In the genomic region with DNA sequence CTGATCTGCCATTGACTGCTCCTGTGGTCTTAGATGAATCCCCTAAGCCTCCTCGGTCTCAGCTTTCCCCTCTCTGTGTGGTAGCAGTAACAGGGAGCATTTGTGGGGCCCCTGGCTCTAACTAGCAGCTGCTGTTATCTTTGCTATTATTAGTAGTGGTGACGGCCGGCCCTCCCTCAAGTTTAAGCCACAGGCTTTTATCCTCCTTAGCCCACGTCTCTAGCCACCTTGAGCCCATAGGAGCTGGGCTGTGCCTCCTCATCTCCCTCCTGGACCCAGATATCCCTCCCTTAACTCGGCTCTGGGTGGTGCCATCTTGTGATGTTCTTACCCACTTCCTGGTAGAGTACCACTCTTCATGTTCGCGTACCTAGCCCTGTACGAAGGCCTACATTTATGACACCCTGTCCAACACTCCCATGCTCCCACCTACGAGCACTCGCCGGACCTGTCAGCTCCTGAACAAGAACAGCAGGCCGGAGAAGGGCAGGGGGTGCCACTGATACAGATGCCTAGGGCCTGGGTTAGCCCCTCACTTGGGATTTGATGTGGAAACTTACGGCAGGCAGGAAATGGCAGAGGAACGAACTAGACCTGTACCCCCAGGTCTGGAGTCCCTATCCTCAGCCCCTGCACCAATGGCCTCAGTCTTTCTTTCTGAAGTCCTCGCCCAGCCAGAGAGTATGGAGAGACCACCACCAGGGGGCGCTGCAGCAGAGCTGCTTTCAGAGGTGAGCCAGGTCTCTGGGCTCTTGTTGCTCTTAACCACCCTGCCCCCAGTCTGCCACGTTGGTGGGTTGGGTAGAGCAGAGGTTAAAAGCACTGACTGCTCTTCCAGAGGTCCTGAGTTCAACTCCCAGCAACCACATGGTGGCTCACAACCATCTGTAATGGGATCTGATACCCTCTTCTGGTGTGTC, we compare ENCODE assay signal across 10 mouse cellular contexts. TPM values are rescaled to one million over a fixed set of nuclear protein-coding genes. Genes with fewer than 3 reads are reported as not detected.
DNase-seq lines count a peak whose midpoint lies in the region; ATAC-seq lines count a peak whose summit lies in the region.
"Had no signal": no experiment of that assay in that cellular context is flagged by ENCODE, and none has a peak within 500 bp of the region (broad histone marks: within the 10 kb centered on the region; RNA-seq: fewer than 3 reads in every experiment).

No protein-coding gene starts in this region.

- no peak overlapping the region for H3K4me3 ChIP-seq in heart, embryonic 11.5 days (ENCODE audit: low read depth, low read length)

- no peaks in the 10 kb centered on the region for H3K27me3 ChIP-seq in heart, embryonic 11.5 days (ENCODE audit: control insufficient read depth, insufficient read depth, low read length)

- ATAC-seq in heart, embryonic 11.5 days (replicated peaks; ENCODE audit: insufficient number of reproducible peaks, low FRiP score, low TSS enrichment), result no peak
- 0 out of 2 replicates have a peak, but pooled peaks have one; percentile 22 for ATAC-seq in erythroid progenitor cell, adult 5-6 weeks (replicated peaks; ENCODE audit: low FRiP score, poor library complexity, severe bottlenecking)

- peak overlapping the region; percentile 59 for H3K27ac ChIP-seq in heart, embryonic 11.5 days (ENCODE audit: low read depth, low read length)

- no peaks in the 10 kb centered on the region for H3K9me3 ChIP-seq in heart, embryonic 11.5 days (replicated peaks; ENCODE audit: control insufficient read depth, low read length)

- H3K9ac ChIP-seq in heart, embryonic 11.5 days (ENCODE audit: low read depth, low read length), result no peak overlapping the region; the same call in 1 of the 2 replicates

- H3K36me3 ChIP-seq in heart, embryonic 11.5 days (ENCODE audit: control insufficient read depth, insufficient read depth, low read length), result no peaks in the 10 kb centered on the region

- peak overlapping the region; percentile 90 for H3K4me2 ChIP-seq in heart, embryonic 11.5 days

- WGBS in heart, embryonic 11.5 days (ENCODE audit: insufficient replicate concordance), result 52% methylated on average over 17 of the region's 17 CpGs

- H3K4me1 ChIP-seq in heart, embryonic 11.5 days (ENCODE audit: control insufficient read depth, insufficient read depth, low read length), result peaks cover 59% of the 10 kb centered on the region

- DNase-seq in heart, adult 9 months (ENCODE audit: low spot score in 2 of 2), result no peak
- peak; percentile 83 for DNase-seq in A20 (ENCODE audit: low read depth, low spot score)
- peak; percentile 59 for DNase-seq in NIH3T3 (ENCODE audit: low read depth)
- DNase-seq in lung, postnatal 4 days, result peak; percentile 59 to 70
- peak; percentile 68 for DNase-seq in thymus, postnatal 0 days (ENCODE audit: low spot score)
- DNase-seq in left cerebral cortex, adult 11 months (ENCODE audit: low spot score), result no peak

RNA-seq across cellular contexts. Expression of gene Rhbdf2, which starts 1.5 kb away (rescaled TPM):
- polyA plus RNA-seq in heart, embryonic 11.5 days (2014; fragmentation: Nextera tagmentation; extraction: Ambion mirVana), result 5.0 and 6.0 TPM in 2 replicates
- 6.3 and 12.6 TPM in 2 replicates for total RNA-seq in erythroid progenitor cell, adult 5-6 weeks (2015; ENCODE audit: low replicate concordance)
- total RNA-seq in erythroid progenitor cell, adult 5-6 weeks (2017; ENCODE audit: low replicate concordance), result 5.9 and 11.5 TPM in 2 replicates
- 8.8 and 11.2 TPM in 2 replicates for polyA plus RNA-seq in thymus, postnatal 0 days (2015; fragmentation: Nextera tagmentation; extraction: Ambion mirVana)

RNA-seq across cellular contexts. Expression of gene Prcd, which starts 28.0 kb away (rescaled TPM):
- 0.35 and 0.92 TPM in 2 replicates for polyA plus RNA-seq in heart, embryonic 11.5 days (2014; fragmentation: Nextera tagmentation; extraction: Ambion mirVana)
- not detected in 2 replicates for total RNA-seq in erythroid progenitor cell, adult 5-6 weeks (2015; ENCODE audit: low replicate concordance)
- not detected in 2 replicates for total RNA-seq in erythroid progenitor cell, adult 5-6 weeks (2017; ENCODE audit: low replicate concordance)
- 0.27 and 0.57 TPM in 2 replicates for polyA plus RNA-seq in thymus, postnatal 0 days (2015; fragmentation: Nextera tagmentation; extraction: Ambion mirVana)

RNA-seq across cellular contexts. Expression of gene Cygb, which starts 28.8 kb away (rescaled TPM):
- 1.1 and 1.2 TPM in 2 replicates for polyA plus RNA-seq in heart, embryonic 11.5 days (2014; fragmentation: Nextera tagmentation; extraction: Ambion mirVana)
- total RNA-seq in erythroid progenitor cell, adult 5-6 weeks (2015; ENCODE audit: low replicate concordance), result not detected in 2 replicates
- not detected in 2 replicates for total RNA-seq in erythroid progenitor cell, adult 5-6 weeks (2017; ENCODE audit: low replicate concordance)
- polyA plus RNA-seq in thymus, postnatal 0 days (2015; fragmentation: Nextera tagmentation; extraction: Ambion mirVana), result 7.9 and 8.1 TPM in 2 replicates

RNA-seq across cellular contexts. Expression of gene Aanat, which starts 39.1 kb away (rescaled TPM):
- not detected in 2 replicates for polyA plus RNA-seq in heart, embryonic 11.5 days (2014; fragmentation: Nextera tagmentation; extraction: Ambion mirVana)
- not detected in 2 replicates for total RNA-seq in erythroid progenitor cell, adult 5-6 weeks (2015; ENCODE audit: low replicate concordance)
- not detected in 2 replicates for total RNA-seq in erythroid progenitor cell, adult 5-6 weeks (2017; ENCODE audit: low replicate concordance)
- polyA plus RNA-seq in thymus, postnatal 0 days (2015; fragmentation: Nextera tagmentation; extraction: Ambion mirVana), result not detected in 2 replicates
- polyA plus RNA-seq: embryonic facial prominence, embryonic 14.5 days; lung, embryonic 16.5 days had no signal

RNA-seq across cellular contexts. Expression of gene Ube2o, which starts 44.1 kb away (rescaled TPM):
- 14.7 and 17.1 TPM in 2 replicates for polyA plus RNA-seq in heart, embryonic 11.5 days (2014; fragmentation: Nextera tagmentation; extraction: Ambion mirVana)
- total RNA-seq in erythroid progenitor cell, adult 5-6 weeks (2015; ENCODE audit: low replicate concordance), result 95.5 and 136 TPM in 2 replicates
- 126 and 150 TPM in 2 replicates for total RNA-seq in erythroid progenitor cell, adult 5-6 weeks (2017; ENCODE audit: low replicate concordance)
- polyA plus RNA-seq in thymus, postnatal 0 days (2015; fragmentation: Nextera tagmentation; extraction: Ambion mirVana), result 6.4 and 6.8 TPM in 2 replicates

Comparison
In these comparisons a context has a peak if more than half of its experiments do, and no peak if none do; other contexts are left out.
1. DNase-seq: peak in A20 (single experiment), NIH3T3 (single experiment), lung, postnatal 4 days (2 of 2) and thymus, postnatal 0 days (single experiment); none in heart, adult 9 months (0 of 2) and left cerebral cortex, adult 11 months (single experiment).